Mouse (Mus musculus): ENCODE results near the gene Mak. TPM values are rescaled to one million over a fixed set of nuclear protein-coding genes. Genes with fewer than 3 reads are reported as not detected.

The Mak gene
- polyA plus RNA-seq, 1 experiment, result 98.5 TPM

GRCm38 (mm10) chr13:40979321-40979720, 100.2 kb downstream of the Mak start:
- Histone ChIP-seq H3K27ac (ENCODE audit: control insufficient read depth, insufficient read depth, low read depth, low read length) (no peak overlapping the region), H3K36me3 (ENCODE audit: control insufficient read depth, insufficient read depth, low read length) (no peaks in the 10 kb centered on the region), H3K4me3 (ENCODE audit: control insufficient read depth, low read depth, low read length) (no peak overlapping the region), H3K4me1 (ENCODE audit: control insufficient read depth, insufficient read depth, low read length) (peaks cover 4% of the 10 kb centered on the region; the same call in 1 of the 2 replicates), H3K27me3 (ENCODE audit: control insufficient read depth, insufficient read depth, low read length) (no peaks in the 10 kb centered on the region)
- TF ChIP-seq POLR2A (IDR thresholded peaks at IDR 0.05; ENCODE audit: control insufficient read depth, low read depth, low read length) (no peak), CTCF (IDR thresholded peaks at IDR 0.05; ENCODE audit: control insufficient read depth, insufficient read depth, insufficient replicate concordance, low read depth, low read length) (no peak)

DNA sequence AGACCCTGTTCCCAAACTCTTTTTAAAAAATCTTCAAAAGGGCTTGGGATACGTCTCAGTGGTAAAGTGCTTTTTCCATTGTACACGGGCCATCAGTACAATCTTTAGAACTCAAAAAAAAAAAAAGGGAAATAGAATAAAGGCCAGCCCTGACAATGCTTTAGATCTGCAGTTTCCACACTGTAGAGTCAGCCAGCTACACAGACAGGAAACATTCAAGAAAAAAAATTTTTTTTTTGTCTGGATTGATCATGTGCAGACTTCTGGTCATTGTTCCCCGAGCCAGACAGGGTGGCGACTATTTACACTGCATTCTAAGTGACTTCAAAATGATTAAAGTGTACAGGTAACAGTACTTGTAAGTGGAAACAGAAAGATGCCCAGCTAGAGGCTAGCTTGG, 100.9 kb downstream of the Mak start:
- TF ChIP-seq CTCF (IDR thresholded peaks at IDR 0.05; ENCODE audit: control insufficient read depth, insufficient read depth, insufficient replicate concordance, low read depth, low read length), result no peak
- no peak for TF ChIP-seq POLR2A (IDR thresholded peaks at IDR 0.05; ENCODE audit: control insufficient read depth, low read depth, low read length)
- peaks cover 4% of the 10 kb centered on the region; the same call in 1 of the 2 replicates for H3K4me1 ChIP-seq (ENCODE audit: control insufficient read depth, insufficient read depth, low read length)
- no peak overlapping the region for H3K27ac ChIP-seq (ENCODE audit: control insufficient read depth, insufficient read depth, low read depth, low read length)
- H3K27me3 ChIP-seq (ENCODE audit: control insufficient read depth, insufficient read depth, low read length), result no peaks in the 10 kb centered on the region
- H3K36me3 ChIP-seq (ENCODE audit: control insufficient read depth, insufficient read depth, low read length), result no peaks in the 10 kb centered on the region
- no peak overlapping the region for H3K4me3 ChIP-seq (ENCODE audit: control insufficient read depth, low read depth, low read length)

GRCm38 (mm10) chr13:40977609-40978008, 101.9 kb downstream of the Mak start:
- Histone ChIP-seq H3K27ac (ENCODE audit: control insufficient read depth, insufficient read depth, low read depth, low read length) (no peak overlapping the region), H3K36me3 (ENCODE audit: control insufficient read depth, insufficient read depth, low read length) (no peaks in the 10 kb centered on the region), H3K27me3 (ENCODE audit: control insufficient read depth, insufficient read depth, low read length) (no peaks in the 10 kb centered on the region), H3K4me3 (ENCODE audit: control insufficient read depth, low read depth, low read length) (no peak overlapping the region), H3K4me1 (ENCODE audit: control insufficient read depth, insufficient read depth, low read length) (peaks cover 4% of the 10 kb centered on the region; the same call in 1 of the 2 replicates)
- TF ChIP-seq CTCF (IDR thresholded peaks at IDR 0.05; ENCODE audit: control insufficient read depth, insufficient read depth, insufficient replicate concordance, low read depth, low read length), result peak; percentile 96
- no peak for TF ChIP-seq POLR2A (IDR thresholded peaks at IDR 0.05; ENCODE audit: control insufficient read depth, low read depth, low read length)

Other genes starting within 250 kb of the Mak start
- gene Gcnt2, start 220.0 kb downstream of the Mak start, polyA plus RNA-seq (2012; rRNA removed), result 0.32 and 0.36 TPM in 2 replicates
- 25.5 and 28.6 TPM in 2 replicates for gene Pak1ip1, start 78.7 kb downstream of the Mak start, polyA plus RNA-seq (2012; rRNA removed)
- 19.0 and 19.1 TPM in 2 replicates for gene Tmem14c, start 63.4 kb downstream of the Mak start, polyA plus RNA-seq (2012; rRNA removed)
- gene Gcm2, start 31.3 kb upstream of the Mak start, polyA plus RNA-seq (2012; rRNA removed), result 0.04 TPM in 1 of 2 replicates, not detected in the other
- gene Sycp2l, start 34.6 kb upstream of the Mak start, polyA plus RNA-seq (2012; rRNA removed), result 0.11 and 0.23 TPM in 2 replicates
- gene Elovl2, start 140.7 kb upstream of the Mak start, polyA plus RNA-seq (2012; rRNA removed), result 102 and 132 TPM in 2 replicates
- 14.3 and 16.2 TPM in 2 replicates for gene Smim13, start 170.1 kb upstream of the Mak start, polyA plus RNA-seq (2012; rRNA removed)
- not detected in 2 replicates for gene Gm17364, start 194.3 kb upstream of the Mak start, polyA plus RNA-seq (2012; rRNA removed)